Mouse (Mus musculus) heart, embryonic 14.5 days (tissue): ENCODE results near the gene Slc1a6. TPM values are rescaled to one million over a fixed set of nuclear protein-coding genes. Genes with fewer than 3 reads are reported as not detected.
"Not testable (repeated sequence)": the region's sequence is repeated elsewhere in the genome, so short reads cannot be mapped to it uniquely, and the experiment has no call there.

Experiments used
- ATAC-seq: fragments of 200-750 bp; cut with Nextera tagmentation; 2 replicates; pipeline ENCODE4 v1.8.0; 2017; ENCODE audit warnings: low read depth, moderate TSS enrichment; ENCODE audit not compliant: insufficient number of reproducible peaks, insufficient read depth, low FRiP score
- H3K27ac ChIP-seq, 2 experiments: fragments of 200-500 bp in 1 of 2; fragments of 300-500 bp in 1 of 2; sonication (generic) in 1 of 2; replicated peaks in 1 of 2; 2 replicates each; pipeline ENCODE4 v1.5.1; 2012 to 2014; ENCODE audit warnings: low read depth in 2 of 2, low read length in 2 of 2, control low read depth in 1 of 2, mild to moderate bottlenecking in 1 of 2, mixed read lengths in 1 of 2; ENCODE audit not compliant: control insufficient read depth in 1 of 2, insufficient read depth in 1 of 2
- H3K27me3 ChIP-seq: fragments of 300-500 bp; sonication (generic); 2 replicates; pipeline ENCODE4 v1.6.1; 2014; ENCODE audit warnings: mild to moderate bottlenecking, low read length, control low read depth; ENCODE audit not compliant: control insufficient read depth, insufficient read depth
- H3K36me3 ChIP-seq: fragments of 300-500 bp; sonication (generic); 2 replicates; pipeline ENCODE4 v1.6.1; 2014; ENCODE audit warnings: mild to moderate bottlenecking, control low read depth, low read length, mixed read lengths; ENCODE audit not compliant: control insufficient read depth, insufficient read depth
- H3K4me1 ChIP-seq, 2 experiments: fragments of 200-500 bp in 1 of 2; fragments of 300-500 bp in 1 of 2; sonication (generic) in 1 of 2; 2 replicates each; pipeline ENCODE4 v1.6.1; 2012 to 2014; ENCODE audit warnings: low read length in 2 of 2, control low read depth in 1 of 2, mixed read lengths in 1 of 2; ENCODE audit not compliant: control insufficient read depth in 2 of 2, insufficient read depth in 2 of 2
- H3K4me2 ChIP-seq: fragments of 300-500 bp; sonication (generic); 2 replicates; pipeline ENCODE4 v1.6.1; 2014; ENCODE audit warnings: mild to moderate bottlenecking, low read length
- H3K4me3 ChIP-seq, 2 experiments: fragments of 200-500 bp in 1 of 2; fragments of 300-500 bp in 1 of 2; sonication (generic) in 1 of 2; 2 replicates each; pipeline ENCODE4 v1.5.1; 2012 to 2014; ENCODE audit warnings: low read length in 2 of 2, mild to moderate bottlenecking in 2 of 2, control low read depth in 1 of 2, low read depth in 1 of 2, moderate library complexity in 1 of 2; ENCODE audit not compliant: control insufficient read depth in 1 of 2, insufficient read depth in 1 of 2
- H3K9ac ChIP-seq: fragments of 300-500 bp; sonication (generic); 2 replicates; pipeline ENCODE4 v1.6.1; 2014; ENCODE audit warnings: mild to moderate bottlenecking, low read length
- H3K9me3 ChIP-seq: fragments of 300-500 bp; sonication (generic); 2 replicates; pipeline ENCODE4 v1.6.1; 2016; ENCODE audit warnings: low read length, control low read depth; ENCODE audit not compliant: control insufficient read depth
- WGBS: fragments of 180-500 bp; shearing (Covaris S2); extraction: QIAGEN DNeasy Blood & Tissue Kit; methylation state at CpG from one replicate; pipeline ENCODE4 v1.1.7; 2014; 5-methylcytosine and 5-hydroxymethylcytosine counted together
- polyA plus RNA-seq: library from polyadenylated mRNA; unstranded; fragments of >200 nt; fragmentation: Nextera tagmentation; extraction: Ambion mirVana; gene quantifications from 2 replicates; pipeline ENCODE4 v1.2.1, GENCODE M21; 2014

The Slc1a6 gene
- polyA plus RNA-seq, 1 experiment from 2014 or later, result 0.16 TPM

DNA sequence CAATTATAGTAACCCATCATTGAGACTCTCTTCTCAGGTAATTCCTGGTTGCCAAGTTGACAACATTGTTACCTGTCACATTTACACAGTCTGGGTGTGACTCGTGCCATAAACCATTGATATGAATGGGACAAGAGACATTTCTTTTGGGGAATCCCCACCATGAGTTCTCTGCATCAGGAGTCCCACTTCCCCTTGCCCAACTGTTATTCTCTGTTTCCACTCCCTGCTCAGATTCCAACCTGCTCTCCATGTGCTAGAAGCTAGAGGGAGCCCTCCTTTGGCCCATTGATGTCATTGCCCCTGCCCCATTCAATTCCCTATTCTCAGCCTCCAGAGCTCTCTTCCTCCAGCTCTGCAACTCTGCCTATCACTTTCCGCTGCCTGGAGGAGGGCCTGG, 21.2 kb downstream of the Slc1a6 start:
- WGBS, result 81% methylated on average over 2 of the region's 2 CpGs
- H3K4me2 ChIP-seq, result no peak overlapping the region
- no peak overlapping the region for H3K27ac ChIP-seq
- H3K4me3 ChIP-seq, result no peak overlapping the region
- no peak overlapping the region for H3K9ac ChIP-seq
- H3K27me3 ChIP-seq, result no peaks in the 10 kb centered on the region
- ATAC-seq, result no peak
- H3K4me1 ChIP-seq, result no peaks in the 10 kb centered on the region
- no peaks in the 10 kb centered on the region for H3K9me3 ChIP-seq
- H3K36me3 ChIP-seq, result no peaks in the 10 kb centered on the region

DNA sequence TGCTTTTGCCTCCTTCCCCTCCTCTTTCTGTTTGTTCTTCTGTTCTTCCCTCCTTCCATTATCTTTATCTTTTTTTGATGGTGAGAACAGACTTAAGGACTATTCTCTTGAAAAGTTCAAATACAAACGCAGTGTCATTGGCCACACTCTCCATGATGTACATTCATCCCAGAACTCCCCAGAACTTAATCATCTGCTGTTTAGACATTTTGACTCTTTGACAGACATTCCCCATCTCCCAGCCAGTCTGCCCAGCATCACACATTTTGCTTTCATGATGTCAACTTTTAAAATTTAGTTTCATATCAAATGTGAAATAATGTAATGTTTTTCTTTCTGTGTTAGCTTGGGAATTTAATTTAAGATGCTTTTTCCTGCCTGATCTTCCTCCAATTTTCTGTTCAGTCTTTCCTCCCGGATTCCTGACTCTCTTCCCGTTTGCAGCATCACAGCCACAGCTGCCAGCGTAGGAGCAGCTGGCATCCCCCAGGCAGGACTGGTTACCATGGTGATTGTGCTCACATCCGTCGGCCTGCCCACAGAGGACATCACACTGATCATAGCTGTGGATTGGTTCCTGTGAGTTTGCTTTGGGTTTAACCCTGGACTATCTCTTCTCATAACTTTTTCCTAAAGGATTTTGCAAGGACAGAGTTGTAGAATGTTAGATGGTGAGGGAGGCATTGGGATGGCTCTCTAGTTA, 32.2 kb downstream of the Slc1a6 start:
- Histone ChIP-seq H3K9ac (no peak overlapping the region), H3K9me3 (0 out of 2 replicates have a peak, but pooled peaks cover 3% of the 10 kb centered on the region), H3K36me3 (no peaks in the 10 kb centered on the region), H3K27me3 (no peaks in the 10 kb centered on the region), H3K4me3 (no peak overlapping the region), H3K27ac (no peak overlapping the region), H3K4me1 (no peaks in the 10 kb centered on the region), H3K4me2 (no peak overlapping the region)
- 64% methylated on average over 6 of the region's 6 CpGs for WGBS
- ATAC-seq, result no peak

DNA sequence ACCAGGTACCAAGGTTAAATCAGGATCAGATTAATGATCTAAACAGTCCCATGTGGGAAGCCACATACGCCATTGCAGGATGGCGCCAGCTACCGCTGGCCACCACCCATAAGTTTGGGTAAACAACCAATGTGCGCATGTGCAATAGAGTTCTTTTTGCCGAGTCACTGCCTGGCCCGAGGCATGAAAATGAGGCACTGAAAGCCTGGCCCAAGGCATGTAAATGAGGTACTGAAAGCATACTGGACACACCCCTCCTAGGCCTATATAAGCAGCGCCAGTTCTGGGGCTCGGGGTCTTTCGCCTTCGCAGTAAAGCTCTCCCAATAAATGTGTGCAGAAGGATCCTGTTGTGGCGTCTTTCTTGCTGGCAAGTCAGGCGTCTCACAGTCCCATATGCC, 60.2 kb downstream of the Slc1a6 start:
- WGBS, result 82% methylated on average over 12 of the region's 12 CpGs
- not testable (repeated sequence) for H3K27ac ChIP-seq, H3K4me1 ChIP-seq, H3K4me3 ChIP-seq, ATAC-seq, H3K9ac ChIP-seq, H3K27me3 ChIP-seq, H3K36me3 ChIP-seq, H3K9me3 ChIP-seq, H3K4me2 ChIP-seq

DNA sequence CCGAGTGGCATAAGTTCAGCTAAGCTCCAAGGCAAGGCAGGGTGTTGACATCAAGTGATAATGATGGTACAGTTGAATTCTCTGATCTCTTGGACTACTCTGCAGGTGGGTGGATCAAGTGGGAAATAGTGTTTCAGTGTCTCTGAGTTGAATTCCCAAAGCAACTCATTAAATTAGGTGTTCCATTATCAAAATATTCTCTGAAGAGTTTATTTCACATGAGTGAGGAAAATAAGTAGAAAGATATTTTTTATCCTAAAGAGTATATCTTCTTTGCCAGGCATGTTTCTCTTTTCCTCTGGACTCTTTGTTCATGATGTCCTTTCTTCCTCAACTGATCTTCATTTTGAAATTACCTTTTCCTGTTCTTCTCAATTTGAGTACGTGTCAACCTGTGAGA, 71.8 kb downstream of the Slc1a6 start, which contains the start of gene Olfr1356:
Olfr1356 (minus strand) TSS at position 101 of the 400 bp plus-strand sequence.
- Histone ChIP-seq H3K9me3 (no peaks in the 10 kb centered on the region), H3K9ac (no peak within 1 kb of the TSS), H3K4me1 (no peaks in the 10 kb centered on the region), H3K36me3 (no peaks in the 10 kb centered on the region), H3K4me3 (no peak within 1 kb of the TSS), H3K4me2 (no peak within 1 kb of the TSS), H3K27ac (no peak within 1 kb of the TSS), H3K27me3 (no peaks in the 10 kb centered on the region)
- no peak for ATAC-seq
- 66% methylated on average over 2 of the region's 2 CpGs for WGBS

Other genes with a start within 250 kb of the Slc1a6 start
- 51.7 and 52.6 TPM in 2 replicates for gene Ilvbl, start 206.2 kb upstream of the Slc1a6 start, polyA plus RNA-seq
- 13.7 and 15.6 TPM in 2 replicates for gene Syde1, start 188.5 kb upstream of the Slc1a6 start, polyA plus RNA-seq
- gene Olfr1357, start 162.4 kb upstream of the Slc1a6 start, polyA plus RNA-seq, result not detected in 2 replicates
- gene Casp14, start 62.2 kb upstream of the Slc1a6 start, polyA plus RNA-seq, result not detected in 2 replicates
- gene Ccdc105, start 27.4 kb upstream of the Slc1a6 start, polyA plus RNA-seq, result not detected in 2 replicates
- not detected in 2 replicates for gene Olfr1356, start 71.7 kb downstream of the Slc1a6 start, polyA plus RNA-seq
- not detected in 2 replicates for gene Olfr1355, start 95.0 kb downstream of the Slc1a6 start, polyA plus RNA-seq
- gene Olfr1354, start 132.7 kb downstream of the Slc1a6 start, polyA plus RNA-seq, result not detected in 2 replicates
- gene Olfr8, start 170.1 kb downstream of the Slc1a6 start, polyA plus RNA-seq, result not detected in 2 replicates
- gene Olfr1353, start 182.8 kb downstream of the Slc1a6 start, polyA plus RNA-seq, result not detected in 2 replicates
- not detected in 2 replicates for gene Olfr1352, start 200.6 kb downstream of the Slc1a6 start, polyA plus RNA-seq
- gene Olfr1351, start 232.0 kb downstream of the Slc1a6 start, polyA plus RNA-seq, result not detected in 2 replicates
- not detected in 2 replicates for gene Olfr57, start 248.2 kb downstream of the Slc1a6 start, polyA plus RNA-seq